Mouse (Mus musculus): ENCODE measurements around the gene Ppp1ca. TPM values are rescaled to one million over a fixed set of nuclear protein-coding genes. Genes with fewer than 3 reads are reported as not detected.

Gene Ppp1ca
- polyA plus RNA-seq, 1 experiment from 2014 or later: 946 TPM

GRCm38 (mm10) chr19:4214071-4214770, 22.4 kb downstream of the Ppp1ca start, which contains the start of the genes Clcf1 and AC109138.7:
Gene Clcf1 (plus strand): TSS chr19:4214238.
Gene AC109138.7 (plus strand): TSS chr19:4214357.
- Histone ChIP-seq H3K4me3 (peak within 1 kb of the TSS; percentile 75), H3K36me3 (no peaks in the 10 kb centered on the region), H3K27me3 (ENCODE audit: insufficient read depth, poor library complexity, severe bottlenecking) (peaks cover 89% of the 10 kb centered on the region), H3K27ac (peak within 1 kb of the TSS; percentile 91), H3K4me1 (peaks cover 62% of the 10 kb centered on the region), H3K9me3 (no peaks in the 10 kb centered on the region)
- under 1% methylated on average over 49 of the region's 49 CpGs for WGBS
- no peak for DNase-seq (ENCODE audit: low spot score)

- no peak for DNase-seq (ENCODE audit: low spot score)
- Histone ChIP-seq H3K27me3 (ENCODE audit: insufficient read depth, poor library complexity, severe bottlenecking) (peaks cover 87% of the 10 kb centered on the region), H3K27ac (peak overlapping the region; percentile 91)
These were observed 23.0 kb downstream of the Ppp1ca start for GRCm38 (mm10) chr19:4214771-4215450.

GRCm38 (mm10) chr19:4215451-4215840, 23.6 kb downstream of the Ppp1ca start:
- H3K4me1 ChIP-seq: peaks cover 67% of the 10 kb centered on the region
- 3% methylated on average over 20 of the region's 21 CpGs for WGBS

More at GRCm38 (mm10) chr19:4214771-4215450, 23.0 kb downstream of the Ppp1ca start:
- Histone ChIP-seq H3K4me1 (peaks cover 62% of the 10 kb centered on the region), H3K9me3 (no peaks in the 10 kb centered on the region), H3K36me3 (no peaks in the 10 kb centered on the region), H3K4me3 (peak overlapping the region; percentile 75)
- under 1% methylated on average over 52 of the region's 81 CpGs for WGBS

GRCm38 (mm10) chr19:4216041-4216685, 24.3 kb downstream of the Ppp1ca start:
- peaks cover 87% of the 10 kb centered on the region for H3K27me3 ChIP-seq (ENCODE audit: insufficient read depth, poor library complexity, severe bottlenecking)
- no peaks in the 10 kb centered on the region for H3K9me3 ChIP-seq
- H3K4me1 ChIP-seq: peaks cover 74% of the 10 kb centered on the region
- H3K4me3 ChIP-seq: peak overlapping the region; percentile 31
- peak overlapping the region; percentile 13; the same call in 1 of the 2 replicates for H3K27ac ChIP-seq
- no peak for DNase-seq (ENCODE audit: low spot score)
- 0 out of 2 replicates have a peak, but pooled peaks cover 3% of the 10 kb centered on the region for H3K36me3 ChIP-seq
- 14% methylated on average over 14 of the region's 14 CpGs for WGBS

More at GRCm38 (mm10) chr19:4215451-4215840, 23.6 kb downstream of the Ppp1ca start:
- no peak for DNase-seq (ENCODE audit: low spot score)
- H3K36me3 ChIP-seq: 0 out of 2 replicates have a peak, but pooled peaks cover 1% of the 10 kb centered on the region
- H3K27me3 ChIP-seq (ENCODE audit: insufficient read depth, poor library complexity, severe bottlenecking): peaks cover 87% of the 10 kb centered on the region
- no peaks in the 10 kb centered on the region for H3K9me3 ChIP-seq
- peak overlapping the region; percentile 75 for H3K4me3 ChIP-seq
- H3K27ac ChIP-seq: peak overlapping the region; percentile 91

GRCm38 (mm10) chr19:4217140-4217539, 25.3 kb downstream of the Ppp1ca start:
- Histone ChIP-seq H3K4me1 (peaks cover 77% of the 10 kb centered on the region), H3K27ac (peak overlapping the region; percentile 13; the same call in 1 of the 2 replicates), H3K27me3 (ENCODE audit: insufficient read depth, poor library complexity, severe bottlenecking) (peaks cover 86% of the 10 kb centered on the region), H3K9me3 (no peaks in the 10 kb centered on the region), H3K4me3 (no peak overlapping the region; the same call in 1 of the 2 replicates), H3K36me3 (peaks cover 6% of the 10 kb centered on the region; the same call in 1 of the 2 replicates)
- no peak for DNase-seq (ENCODE audit: low spot score)
- 9% methylated on average over 5 of the region's 5 CpGs for WGBS

GRCm38 (mm10) chr19:4217855-4218254, 26.0 kb downstream of the Ppp1ca start:
- no peaks in the 10 kb centered on the region for H3K9me3 ChIP-seq
- peaks cover 73% of the 10 kb centered on the region for H3K4me1 ChIP-seq
- H3K36me3 ChIP-seq: peaks cover 12% of the 10 kb centered on the region; the same call in 1 of the 2 replicates
- H3K27me3 ChIP-seq (ENCODE audit: insufficient read depth, poor library complexity, severe bottlenecking): peaks cover 85% of the 10 kb centered on the region
- DNase-seq (ENCODE audit: low spot score): no peak
- no peak overlapping the region for H3K4me3 ChIP-seq
- 41% methylated on average over 3 of the region's 3 CpGs for WGBS
- no peak overlapping the region for H3K27ac ChIP-seq

GRCm38 (mm10) chr19:4218293-4218692, 26.4 kb downstream of the Ppp1ca start:
- 68% methylated on average over 2 of the region's 11 CpGs for WGBS
- H3K4me3 ChIP-seq: no peak overlapping the region
- no peak for DNase-seq (ENCODE audit: low spot score)
- H3K9me3 ChIP-seq: no peaks in the 10 kb centered on the region
- H3K36me3 ChIP-seq: peaks cover 12% of the 10 kb centered on the region; the same call in 1 of the 2 replicates
- H3K27ac ChIP-seq: no peak overlapping the region
- peaks cover 70% of the 10 kb centered on the region for H3K4me1 ChIP-seq
- H3K27me3 ChIP-seq (ENCODE audit: insufficient read depth, poor library complexity, severe bottlenecking): peaks cover 80% of the 10 kb centered on the region

GRCm38 (mm10) chr19:4218784-4219183, 26.9 kb downstream of the Ppp1ca start:
- 64% methylated on average over 1 of the region's 1 CpGs for WGBS
- no peak overlapping the region for H3K27ac ChIP-seq
- peaks cover 66% of the 10 kb centered on the region for H3K4me1 ChIP-seq
- H3K27me3 ChIP-seq (ENCODE audit: insufficient read depth, poor library complexity, severe bottlenecking): peaks cover 75% of the 10 kb centered on the region
- no peaks in the 10 kb centered on the region for H3K9me3 ChIP-seq
- peaks cover 12% of the 10 kb centered on the region; the same call in 1 of the 2 replicates for H3K36me3 ChIP-seq
- H3K4me3 ChIP-seq: no peak overlapping the region
- DNase-seq (ENCODE audit: low spot score): no peak

- Histone ChIP-seq H3K9me3 (no peaks in the 10 kb centered on the region), H3K27me3 (ENCODE audit: insufficient read depth, poor library complexity, severe bottlenecking) (peaks cover 65% of the 10 kb centered on the region), H3K4me1 (peaks cover 54% of the 10 kb centered on the region), H3K27ac (peak overlapping the region; percentile 63; the same call in 1 of the 2 replicates), H3K4me3 (no peak overlapping the region), H3K36me3 (peaks cover 12% of the 10 kb centered on the region; the same call in 1 of the 2 replicates)
- no peak for DNase-seq (ENCODE audit: low spot score)
- WGBS: 83% methylated on average over 6 of the region's 6 CpGs
These were observed 28.1 kb downstream of the Ppp1ca start for GRCm38 (mm10) chr19:4219943-4220342.

GRCm38 (mm10) chr19:4220416-4220815, 28.6 kb downstream of the Ppp1ca start:
- no peak for DNase-seq (ENCODE audit: low spot score)
- H3K4me1 ChIP-seq: peaks cover 50% of the 10 kb centered on the region

GRCm38 (mm10) chr19:4220957-4221743, 29.3 kb downstream of the Ppp1ca start:
- peaks cover 53% of the 10 kb centered on the region for H3K27me3 ChIP-seq (ENCODE audit: insufficient read depth, poor library complexity, severe bottlenecking)
- peak overlapping the region; percentile 63 for H3K27ac ChIP-seq
- DNase-seq (ENCODE audit: low spot score): no peak

More at GRCm38 (mm10) chr19:4220416-4220815, 28.6 kb downstream of the Ppp1ca start:
- peaks cover 60% of the 10 kb centered on the region for H3K27me3 ChIP-seq (ENCODE audit: insufficient read depth, poor library complexity, severe bottlenecking)
- WGBS: 64% methylated on average over 4 of the region's 4 CpGs
- no peak overlapping the region for H3K4me3 ChIP-seq
- H3K9me3 ChIP-seq: no peaks in the 10 kb centered on the region
- H3K36me3 ChIP-seq: peaks cover 12% of the 10 kb centered on the region; the same call in 1 of the 2 replicates
- peak overlapping the region; percentile 63 for H3K27ac ChIP-seq

GRCm38 (mm10) chr19:4222165-4222564, 30.3 kb downstream of the Ppp1ca start:
- DNase-seq (ENCODE audit: low spot score): no peak
- peak overlapping the region; percentile 39 for H3K27ac ChIP-seq
- no peaks in the 10 kb centered on the region for H3K9me3 ChIP-seq
- peaks cover 33% of the 10 kb centered on the region for H3K4me1 ChIP-seq
- 83% methylated on average over 11 of the region's 11 CpGs for WGBS
- H3K36me3 ChIP-seq: peaks cover 12% of the 10 kb centered on the region; the same call in 1 of the 2 replicates
- no peak overlapping the region for H3K4me3 ChIP-seq
- peaks cover 48% of the 10 kb centered on the region for H3K27me3 ChIP-seq (ENCODE audit: insufficient read depth, poor library complexity, severe bottlenecking)

More at GRCm38 (mm10) chr19:4220957-4221743, 29.3 kb downstream of the Ppp1ca start:
- no peaks in the 10 kb centered on the region for H3K9me3 ChIP-seq
- H3K4me3 ChIP-seq: 0 out of 2 replicates have a peak overlapping the region, but pooled peaks have one; percentile 8
- peaks cover 12% of the 10 kb centered on the region; the same call in 1 of the 2 replicates for H3K36me3 ChIP-seq
- peaks cover 43% of the 10 kb centered on the region for H3K4me1 ChIP-seq
- WGBS: 36% methylated on average over 14 of the region's 14 CpGs

All from heart, embryonic 10.5 days (tissue).